Mouse (Mus musculus): ENCODE measurements around the gene Olfr983. TPM values are rescaled to one million over a fixed set of nuclear protein-coding genes. Genes with fewer than 3 reads are reported as not detected.

Gene Olfr983
- polyA plus RNA-seq, 1 experiment from 2014 or later: not detected

DNA sequence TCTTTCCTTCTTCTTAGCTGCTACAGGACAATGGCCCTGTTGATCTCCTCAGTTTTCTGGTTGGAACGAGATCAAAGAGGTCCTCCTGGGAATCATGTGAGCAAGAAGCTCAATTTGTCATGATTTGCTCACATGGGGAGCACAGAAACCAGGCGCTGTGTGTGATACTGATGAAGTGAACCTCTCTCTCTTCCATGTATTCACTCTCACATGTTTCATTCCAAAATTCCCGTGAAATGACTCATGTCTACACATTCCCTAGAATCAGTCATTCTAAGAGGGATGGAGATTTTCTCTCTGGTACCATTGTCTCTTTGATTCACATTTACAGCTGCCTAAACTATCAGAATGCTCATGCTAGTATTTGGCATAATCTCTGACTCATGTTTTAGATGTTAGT is 1.4 kb upstream of the Olfr983 start:
- Histone ChIP-seq H3K4me2 (ENCODE audit: low read depth) (no peak overlapping the region), H3K9me3 (ENCODE audit: control insufficient read depth, low read length) (no peaks in the 10 kb centered on the region), H3K9ac (ENCODE audit: low read length) (no peak overlapping the region), H3K4me1 (ENCODE audit: control insufficient read depth, insufficient read depth, low read length) (no peaks in the 10 kb centered on the region), H3K36me3 (ENCODE audit: control insufficient read depth, insufficient read depth, low read length) (no peaks in the 10 kb centered on the region), H3K4me3 (ENCODE audit: low read depth, low read length) (no peak overlapping the region), H3K27me3 (ENCODE audit: control insufficient read depth, insufficient read depth, low read length) (no peaks in the 10 kb centered on the region), H3K27ac (ENCODE audit: low read depth, low read length) (no peak overlapping the region)
- WGBS: 56% methylated on average over 3 of the region's 3 CpGs
- ATAC-seq (ENCODE audit: insufficient read depth, low FRiP score, low TSS enrichment): no peak
- no peak for DNase-seq (ENCODE audit: low spot score)

DNA sequence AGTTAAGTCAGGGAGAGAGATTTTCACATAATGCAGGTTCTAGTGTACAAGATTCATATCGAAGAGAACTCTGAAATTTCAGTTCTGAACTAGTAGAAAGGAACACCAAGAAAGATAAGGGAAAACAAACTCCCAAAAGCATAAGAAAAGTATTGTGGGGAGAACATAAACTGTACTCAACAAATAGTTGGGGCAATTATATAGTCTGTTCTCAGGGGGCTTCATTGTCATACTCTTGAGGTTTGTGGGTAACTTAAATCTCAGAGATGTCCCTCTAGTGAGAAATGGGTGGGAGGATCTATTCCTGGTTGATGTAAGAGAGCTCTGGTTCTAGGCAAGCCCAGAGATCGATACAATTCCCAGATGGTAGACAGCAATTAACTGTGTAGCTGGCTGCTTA is 19.9 kb downstream of the Olfr983 start, which contains the start of gene Olfr982:
Gene Olfr982 (plus strand): TSS at position 301 of the 400 bp plus-strand sequence.
- Histone ChIP-seq H3K9me3 (ENCODE audit: control insufficient read depth, low read length) (no peaks in the 10 kb centered on the region), H3K4me2 (ENCODE audit: low read depth) (no peak within 1 kb of the TSS), H3K4me3 (ENCODE audit: low read depth, low read length) (no peak within 1 kb of the TSS), H3K36me3 (ENCODE audit: control insufficient read depth, insufficient read depth, low read length) (no peaks in the 10 kb centered on the region), H3K4me1 (ENCODE audit: control insufficient read depth, insufficient read depth, low read length) (no peaks in the 10 kb centered on the region), H3K9ac (ENCODE audit: low read length) (no peak within 1 kb of the TSS), H3K27me3 (ENCODE audit: control insufficient read depth, insufficient read depth, low read length) (no peaks in the 10 kb centered on the region), H3K27ac (ENCODE audit: low read depth, low read length) (no peak within 1 kb of the TSS)
- no peak for DNase-seq (ENCODE audit: low spot score)
- ATAC-seq (ENCODE audit: insufficient read depth, low FRiP score, low TSS enrichment): no peak
- 88% methylated on average over 2 of the region's 2 CpGs for WGBS

DNA sequence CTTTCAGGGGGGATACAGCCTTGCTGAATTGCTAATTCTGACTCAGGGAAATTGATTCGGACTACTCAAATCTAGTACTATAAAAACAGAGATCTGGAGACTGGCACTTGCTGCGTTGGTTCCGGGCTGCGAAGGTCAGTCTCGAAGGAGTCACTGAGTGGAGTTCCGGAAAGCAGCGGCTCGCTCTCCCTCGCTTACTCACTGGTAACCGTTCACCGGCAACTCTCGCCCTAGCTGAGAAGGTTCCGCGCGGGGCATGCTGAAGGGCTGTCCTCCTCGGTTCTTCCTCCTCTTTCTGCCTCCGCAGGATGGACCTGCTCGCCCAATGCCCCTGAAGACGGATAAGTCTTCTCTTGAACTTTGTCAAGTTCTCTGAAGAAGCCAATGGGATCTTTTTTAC is 43.3 kb downstream of the Olfr983 start:
- ATAC-seq (ENCODE audit: insufficient read depth, low FRiP score, low TSS enrichment) (no peak), DNase-seq (ENCODE audit: low spot score) (no peak)
- Histone ChIP-seq H3K9me3 (ENCODE audit: control insufficient read depth, low read length) (no peaks in the 10 kb centered on the region), H3K9ac (ENCODE audit: low read length) (no peak overlapping the region), H3K36me3 (ENCODE audit: control insufficient read depth, insufficient read depth, low read length) (no peaks in the 10 kb centered on the region), H3K4me2 (ENCODE audit: low read depth) (no peak overlapping the region), H3K4me3 (ENCODE audit: low read depth, low read length) (no peak overlapping the region), H3K27ac (ENCODE audit: low read depth, low read length) (no peak overlapping the region), H3K4me1 (ENCODE audit: control insufficient read depth, insufficient read depth, low read length) (no peaks in the 10 kb centered on the region), H3K27me3 (ENCODE audit: control insufficient read depth, insufficient read depth, low read length) (no peaks in the 10 kb centered on the region)
- 94% methylated on average over 19 of the region's 19 CpGs for WGBS

Other genes starting within 250 kb of the Olfr983 start
- not detected in 2 replicates for gene Olfr972, start 227.2 kb downstream of the Olfr983 start, polyA plus RNA-seq (2014; fragmentation: Nextera tagmentation; extraction: Ambion mirVana)
- gene Olfr229, start 186.3 kb downstream of the Olfr983 start, polyA plus RNA-seq (2014; fragmentation: Nextera tagmentation; extraction: Ambion mirVana): not detected in 2 replicates
- not detected in 2 replicates for gene Olfr974, start 156.1 kb downstream of the Olfr983 start, polyA plus RNA-seq (2014; fragmentation: Nextera tagmentation; extraction: Ambion mirVana)
- gene Olfr975, start 141.5 kb downstream of the Olfr983 start, polyA plus RNA-seq (2014; fragmentation: Nextera tagmentation; extraction: Ambion mirVana): not detected in 2 replicates
- gene Olfr976, start 132.5 kb downstream of the Olfr983 start, polyA plus RNA-seq (2014; fragmentation: Nextera tagmentation; extraction: Ambion mirVana): not detected in 2 replicates
- not detected in 2 replicates for gene Olfr978, start 101.5 kb downstream of the Olfr983 start, polyA plus RNA-seq (2014; fragmentation: Nextera tagmentation; extraction: Ambion mirVana)
- not detected in 2 replicates for gene Olfr979, start 90.1 kb downstream of the Olfr983 start, polyA plus RNA-seq (2014; fragmentation: Nextera tagmentation; extraction: Ambion mirVana)
- gene Olfr980, start 84.0 kb downstream of the Olfr983 start, polyA plus RNA-seq (2014; fragmentation: Nextera tagmentation; extraction: Ambion mirVana): not detected in 2 replicates
- gene Olfr981, start 72.1 kb downstream of the Olfr983 start, polyA plus RNA-seq (2014; fragmentation: Nextera tagmentation; extraction: Ambion mirVana): not detected in 2 replicates
- not detected in 2 replicates for gene Olfr982, start 19.8 kb downstream of the Olfr983 start, polyA plus RNA-seq (2014; fragmentation: Nextera tagmentation; extraction: Ambion mirVana)
- gene Olfr984, start 20.6 kb upstream of the Olfr983 start, polyA plus RNA-seq (2014; fragmentation: Nextera tagmentation; extraction: Ambion mirVana): not detected in 2 replicates
- gene Olfr985, start 36.6 kb upstream of the Olfr983 start, polyA plus RNA-seq (2014; fragmentation: Nextera tagmentation; extraction: Ambion mirVana): not detected in 2 replicates
- not detected in 2 replicates for gene Tmem225, start 54.5 kb upstream of the Olfr983 start, polyA plus RNA-seq (2014; fragmentation: Nextera tagmentation; extraction: Ambion mirVana)
- gene Olfr986, start 87.3 kb upstream of the Olfr983 start, polyA plus RNA-seq (2014; fragmentation: Nextera tagmentation; extraction: Ambion mirVana): not detected in 2 replicates
- 6.8 and 6.9 TPM in 2 replicates for gene Zfp202, start 98.7 kb upstream of the Olfr983 start, polyA plus RNA-seq (2014; fragmentation: Nextera tagmentation; extraction: Ambion mirVana)
- 29.6 and 37.1 TPM in 2 replicates for gene Scn3b, start 175.6 kb upstream of the Olfr983 start, polyA plus RNA-seq (2014; fragmentation: Nextera tagmentation; extraction: Ambion mirVana)

Data from neural tube, embryonic 11.5 days (tissue).